Mouse (Mus musculus) cerebellum, adult 2 months (tissue): ENCODE measurements around the gene Gpc1.

Experiments
- CTCF ChIP-seq: fragments of 200-500 bp; IDR thresholded peaks from 2 replicates; pipeline ENCODE4 v1.5.1; 2011; ENCODE audit warnings: low read depth, mild to moderate bottlenecking, control low read depth, low read length, moderate library complexity, borderline replicate concordance; ENCODE audit not compliant: insufficient read depth
- POLR2A ChIP-seq: fragments of 200-500 bp; IDR thresholded peaks from 2 replicates; pipeline ENCODE4 v1.6.1; 2011; ENCODE audit warnings: low read length, control low read depth, borderline replicate concordance; ENCODE audit not compliant: insufficient read depth

GRCm38 (mm10) chr1:92905703-92906310 is 74.4 kb downstream of the Gpc1 start:
- TF ChIP-seq POLR2A (no peak), CTCF (no peak)
